Mouse (Mus musculus): ENCODE results near the gene Ist1.

DNA sequence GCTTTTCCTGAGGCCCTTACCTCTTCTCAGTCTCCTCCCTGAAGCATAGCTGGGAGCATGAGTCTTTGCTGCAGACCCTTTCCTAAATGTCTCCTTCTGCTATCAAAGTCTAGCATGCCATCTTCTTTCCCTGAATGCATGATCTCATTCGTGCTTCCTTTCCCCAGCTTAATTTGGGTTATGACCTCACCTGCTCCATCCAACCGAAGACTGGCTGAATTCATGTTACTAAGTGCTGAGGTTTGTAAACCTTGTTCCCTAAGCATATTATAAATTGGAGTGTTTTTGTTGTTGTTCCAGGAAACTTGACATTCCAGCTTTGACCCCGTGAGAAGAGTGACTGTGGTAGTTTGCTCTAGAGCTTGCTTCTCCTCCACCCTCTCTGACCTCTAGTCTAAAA lies 41.0 kb upstream of the Ist1 start:
- TF ChIP-seq CTCF (conservative IDR thresholded peaks at IDR 0.05; ENCODE audit: insufficient read depth, insufficient read length, low read depth, low read length) (no peak), POLR2A (IDR thresholded peaks at IDR 0.05; ENCODE audit: low read depth, low read length) (no peak)
